Mouse (Mus musculus) liver, adult 2 months (tissue): ENCODE measurements around the gene Dglucy. TPM values are rescaled to one million over a fixed set of nuclear protein-coding genes. Genes with fewer than 3 reads are reported as not detected.

Experiments
- DNase-seq: peaks from one replicate; pipeline ENCODE4 v3.0.0-alpha.2; 2011; ENCODE audit warnings: low read depth, low spot score; ENCODE audit errors: extremely low read depth
- H3K27ac ChIP-seq: fragments of 200-500 bp; replicated peaks from 2 replicates; pipeline ENCODE4 v1.5.1; 2012; ENCODE audit warnings: low read depth, mild to moderate bottlenecking, control low read depth, inconsistent platforms, low read length; ENCODE audit not compliant: insufficient read depth
- H3K27me3 ChIP-seq: fragments of 200-500 bp; 2 replicates; pipeline ENCODE4 v1.6.1; 2012; ENCODE audit warnings: mild to moderate bottlenecking, moderate library complexity, low read length, inconsistent platforms; ENCODE audit not compliant: control insufficient read depth, insufficient read depth
- H3K36me3 ChIP-seq: fragments of 200-500 bp; 2 replicates; pipeline ENCODE4 v1.6.1; 2012; ENCODE audit warnings: low read length, inconsistent platforms; ENCODE audit not compliant: control insufficient read depth, insufficient read depth
- H3K4me1 ChIP-seq: fragments of 200-500 bp; 2 replicates; pipeline ENCODE4 v1.6.1; 2011; ENCODE audit warnings: low read length; ENCODE audit not compliant: control insufficient read depth, insufficient read depth
- H3K4me3 ChIP-seq: fragments of 200-500 bp; 2 replicates; pipeline ENCODE4 v1.5.1; 2011; ENCODE audit warnings: low read depth, mild to moderate bottlenecking, control low read depth, low read length, moderate library complexity; ENCODE audit not compliant: insufficient read depth
- H3K79me2 ChIP-seq: fragments of 200-500 bp; 2 replicates; pipeline ENCODE4 v1.6.1; 2012; ENCODE audit warnings: inconsistent platforms, mild to moderate bottlenecking, low read length, moderate library complexity; ENCODE audit not compliant: control insufficient read depth, insufficient read depth
- H3K9ac ChIP-seq: fragments of 200-500 bp; 2 replicates; pipeline ENCODE4 v1.6.1; 2012; ENCODE audit warnings: low read depth, mild to moderate bottlenecking, control low read depth, inconsistent platforms, low read length
- CTCF ChIP-seq: fragments of 200-500 bp; IDR thresholded peaks from 2 replicates; pipeline ENCODE4 v1.5.1; 2011; ENCODE audit warnings: low read depth, low read length, control low read depth
- POLR2A ChIP-seq: fragments of 200-500 bp; IDR thresholded peaks from 2 replicates; pipeline ENCODE4 v1.6.1; 2011; ENCODE audit warnings: low read length, control low read depth; ENCODE audit not compliant: insufficient read depth; ENCODE audit errors: extremely low read depth
- WGBS: fragments of 180-500 bp; shearing (Covaris S2); methylation state at CpG from one replicate; pipeline ENCODE4 v1.1.7; 2018; 5-methylcytosine and 5-hydroxymethylcytosine counted together
- polyA plus RNA-seq: library from polyadenylated mRNA; depleted of rRNA; stranded (reverse); fragments of >200 nt; gene quantifications from 2 replicates; pipeline ENCODE4 v1.2.3, GENCODE M21; 2012
- total RNA-seq: library from RNA; depleted of rRNA; stranded (reverse); fragments of >200 nt; gene quantifications from 2 replicates; pipeline ENCODE4 v1.2.3, GENCODE M21; 2014

Dglucy gene
- total and polyA plus RNA-seq, 2 experiments: 35.2 to 36.8 TPM

- H3K27me3 ChIP-seq: no peaks in the 10 kb centered on the region
- WGBS: 78% methylated on average over 3 of the region's 3 CpGs
- H3K4me1 ChIP-seq: no peaks in the 10 kb centered on the region
- DNase-seq: no peak
- no peak overlapping the region for H3K27ac ChIP-seq
- no peaks in the 10 kb centered on the region for H3K36me3 ChIP-seq
- no peak overlapping the region for H3K4me3 ChIP-seq
- TF ChIP-seq POLR2A (no peak), CTCF (no peak)
- H3K9ac ChIP-seq: no peak overlapping the region
- H3K79me2 ChIP-seq: no peaks in the 10 kb centered on the region
Measured at GRCm38 (mm10) chr12:100890548-100890947, 111.7 kb downstream of the Dglucy start.

GRCm38 (mm10) chr12:100895504-100895903 lies 116.6 kb downstream of the Dglucy start:
- Histone ChIP-seq H3K9ac (no peak overlapping the region), H3K4me3 (no peak overlapping the region), H3K27ac (no peak overlapping the region), H3K4me1 (no peaks in the 10 kb centered on the region), H3K36me3 (no peaks in the 10 kb centered on the region), H3K27me3 (peaks cover 11% of the 10 kb centered on the region), H3K79me2 (no peaks in the 10 kb centered on the region)
- WGBS: 6% methylated on average over 2 of the region's 2 CpGs
- TF ChIP-seq CTCF: no peak
- TF ChIP-seq POLR2A: no peak
- DNase-seq: no peak

GRCm38 (mm10) chr12:100896661-100897060 lies 117.8 kb downstream of the Dglucy start:
- Histone ChIP-seq H3K27me3 (peaks cover 11% of the 10 kb centered on the region), H3K27ac (no peak overlapping the region), H3K9ac (no peak overlapping the region), H3K79me2 (no peaks in the 10 kb centered on the region), H3K4me3 (no peak overlapping the region), H3K4me1 (no peaks in the 10 kb centered on the region), H3K36me3 (no peaks in the 10 kb centered on the region)
- TF ChIP-seq POLR2A: no peak
- no peak for TF ChIP-seq CTCF
- 40% methylated on average over 3 of the region's 3 CpGs for WGBS
- no peak for DNase-seq

- Histone ChIP-seq H3K4me1 (no peaks in the 10 kb centered on the region), H3K27me3 (peaks cover 11% of the 10 kb centered on the region), H3K36me3 (no peaks in the 10 kb centered on the region), H3K9ac (no peak overlapping the region), H3K4me3 (no peak overlapping the region), H3K27ac (no peak overlapping the region), H3K79me2 (no peaks in the 10 kb centered on the region)
- no peak for DNase-seq
- 53% methylated on average over 12 of the region's 12 CpGs for WGBS
- no peak for TF ChIP-seq POLR2A
- TF ChIP-seq CTCF: no peak
Measured at GRCm38 (mm10) chr12:100897736-100898650, 119.1 kb downstream of the Dglucy start.

- H3K9ac ChIP-seq: no peak overlapping the region
- no peaks in the 10 kb centered on the region for H3K4me1 ChIP-seq
- H3K36me3 ChIP-seq: no peaks in the 10 kb centered on the region
- TF ChIP-seq CTCF (no peak), POLR2A (no peak)
- no peaks in the 10 kb centered on the region for H3K79me2 ChIP-seq
- no peak overlapping the region for H3K27ac ChIP-seq
- H3K27me3 ChIP-seq: peaks cover 11% of the 10 kb centered on the region
- no peak for DNase-seq
- WGBS: 3% methylated on average over 30 of the region's 30 CpGs
- H3K4me3 ChIP-seq: peak overlapping the region; percentile 37; the same call in 1 of the 2 replicates
Measured at GRCm38 (mm10) chr12:100899111-100899640, 120.3 kb downstream of the Dglucy start.

GRCm38 (mm10) chr12:100900901-100901300 lies 122.0 kb downstream of the Dglucy start:
- Histone ChIP-seq H3K27me3 (peaks cover 11% of the 10 kb centered on the region), H3K9ac (no peak overlapping the region), H3K27ac (no peak overlapping the region), H3K79me2 (no peaks in the 10 kb centered on the region), H3K4me3 (no peak overlapping the region), H3K36me3 (no peaks in the 10 kb centered on the region), H3K4me1 (no peaks in the 10 kb centered on the region)
- TF ChIP-seq CTCF: no peak
- TF ChIP-seq POLR2A: no peak
- WGBS: 70% methylated on average over 6 of the region's 6 CpGs
- no peak for DNase-seq
